Mouse (Mus musculus) liver, postnatal 0 days (tissue): ENCODE measurements around the gene Polq.

Experiments
- CTCF ChIP-seq: sonication (generic); IDR thresholded peaks from 2 replicates; pipeline ENCODE4 v1.5.1; 2016; ENCODE audit warnings: antibody characterized with exemption, low read depth
- EP300 ChIP-seq: IDR thresholded peaks from 2 replicates; pipeline ENCODE4 v1.6.1; 2016; ENCODE audit warnings: antibody characterized with exemption, low read depth, mild to moderate bottlenecking

DNA sequence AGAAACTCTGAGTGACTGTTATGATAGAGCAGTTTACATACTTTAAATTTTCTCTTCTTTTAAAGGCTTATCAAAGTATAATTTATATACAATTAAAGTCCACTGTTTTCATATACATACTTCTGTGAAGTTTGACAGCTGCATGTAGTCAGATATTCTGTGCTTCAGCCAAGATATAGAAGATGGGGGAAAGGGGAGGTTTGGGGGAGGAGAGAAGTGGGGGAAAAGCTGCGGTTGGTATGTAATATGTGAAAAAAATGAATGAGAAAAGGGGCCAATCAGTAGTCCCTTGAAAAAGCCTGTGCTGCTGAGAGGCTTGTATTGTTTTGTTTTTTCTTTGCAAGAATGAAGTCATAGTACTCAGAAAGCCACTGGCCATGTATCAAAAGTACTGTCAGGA is 78.1 kb downstream of the Polq start:
- no peak for TF ChIP-seq CTCF
- TF ChIP-seq EP300 = no peak
